Mouse (Mus musculus): Measurements from ENCODE around the gene Ankfy1. TPM values are rescaled to one million over a fixed set of nuclear protein-coding genes. Genes with fewer than 3 reads are reported as not detected.

The Ankfy1 gene
- 8.8 and 9.6 TPM in 2 replicates for polyA plus RNA-seq (2012; ENCODE audit: insufficient read depth, insufficient read length, missing spikeins)

GRCm38 (mm10) chr11:72689551-72690510 lies at the start of gene Ankfy1:
TSS of gene Ankfy1 (plus strand) at chr11:72690006.
- Histone ChIP-seq H3K27ac (replicated peaks; ENCODE audit: low read depth, low read length) (peak within 1 kb of the TSS; percentile 77), H3K4me1 (ENCODE audit: control insufficient read depth, insufficient read depth, insufficient read length, low read length) (peaks cover 17% of the 10 kb centered on the region)

GRCm38 (mm10) chr11:72642730-72643129 lies 47.1 kb upstream of the Ankfy1 start:
- H3K4me1 ChIP-seq (ENCODE audit: control insufficient read depth, insufficient read depth, insufficient read length, low read length), result peaks cover 5% of the 10 kb centered on the region
- no peak overlapping the region for H3K4me3 ChIP-seq (ENCODE audit: insufficient read depth, low read depth, low read length)
- no peak overlapping the region for H3K27ac ChIP-seq (replicated peaks; ENCODE audit: low read depth, low read length)

More at GRCm38 (mm10) chr11:72689551-72690510, at the start of gene Ankfy1:
- H3K4me3 ChIP-seq (ENCODE audit: insufficient read depth, low read depth, low read length), result peak within 1 kb of the TSS; percentile 91

- Histone ChIP-seq H3K4me3 (ENCODE audit: insufficient read depth, low read depth, low read length) (no peak overlapping the region), H3K27ac (replicated peaks; ENCODE audit: low read depth, low read length) (no peak overlapping the region), H3K4me1 (ENCODE audit: control insufficient read depth, insufficient read depth, insufficient read length, low read length) (peaks cover 5% of the 10 kb centered on the region)
These were observed 44.4 kb upstream of the Ankfy1 start for GRCm38 (mm10) chr11:72645386-72645785.

- Histone ChIP-seq H3K27ac (replicated peaks; ENCODE audit: low read depth, low read length) (no peak overlapping the region), H3K4me1 (ENCODE audit: control insufficient read depth, insufficient read depth, insufficient read length, low read length) (peaks cover 2% of the 10 kb centered on the region; the same call in 1 of the 2 replicates), H3K4me3 (ENCODE audit: insufficient read depth, low read depth, low read length) (no peak overlapping the region)
These were observed 39.5 kb upstream of the Ankfy1 start for GRCm38 (mm10) chr11:72650347-72650746.

GRCm38 (mm10) chr11:72659918-72660317 lies 29.9 kb upstream of the Ankfy1 start:
- Histone ChIP-seq H3K4me1 (ENCODE audit: control insufficient read depth, insufficient read depth, insufficient read length, low read length) (no peaks in the 10 kb centered on the region), H3K27ac (replicated peaks; ENCODE audit: low read depth, low read length) (no peak overlapping the region), H3K4me3 (ENCODE audit: insufficient read depth, low read depth, low read length) (no peak overlapping the region)

- H3K27ac ChIP-seq (replicated peaks; ENCODE audit: low read depth, low read length), result no peak overlapping the region
- H3K4me1 ChIP-seq (ENCODE audit: control insufficient read depth, insufficient read depth, insufficient read length, low read length), result no peaks in the 10 kb centered on the region
- H3K4me3 ChIP-seq (ENCODE audit: insufficient read depth, low read depth, low read length), result no peak overlapping the region
These were observed 29.4 kb upstream of the Ankfy1 start for GRCm38 (mm10) chr11:72660359-72660758.

- no peaks in the 10 kb centered on the region for H3K4me1 ChIP-seq (ENCODE audit: control insufficient read depth, insufficient read depth, insufficient read length, low read length)
- H3K27ac ChIP-seq (replicated peaks; ENCODE audit: low read depth, low read length), result no peak overlapping the region
- no peak overlapping the region for H3K4me3 ChIP-seq (ENCODE audit: insufficient read depth, low read depth, low read length)
These were observed 25.2 kb upstream of the Ankfy1 start for GRCm38 (mm10) chr11:72664641-72665040.

- Histone ChIP-seq H3K4me1 (ENCODE audit: control insufficient read depth, insufficient read depth, insufficient read length, low read length) (no peaks in the 10 kb centered on the region), H3K27ac (replicated peaks; ENCODE audit: low read depth, low read length) (no peak overlapping the region), H3K4me3 (ENCODE audit: insufficient read depth, low read depth, low read length) (no peak overlapping the region)
These were observed 19.2 kb upstream of the Ankfy1 start for GRCm38 (mm10) chr11:72670634-72671033.

- no peak overlapping the region for H3K4me3 ChIP-seq (ENCODE audit: insufficient read depth, low read depth, low read length)
- H3K27ac ChIP-seq (replicated peaks; ENCODE audit: low read depth, low read length), result no peak overlapping the region
- H3K4me1 ChIP-seq (ENCODE audit: control insufficient read depth, insufficient read depth, insufficient read length, low read length), result no peaks in the 10 kb centered on the region
These were observed 18.4 kb upstream of the Ankfy1 start for GRCm38 (mm10) chr11:72671294-72671988.

GRCm38 (mm10) chr11:72672438-72672837 lies 17.4 kb upstream of the Ankfy1 start:
- H3K4me1 ChIP-seq (ENCODE audit: control insufficient read depth, insufficient read depth, insufficient read length, low read length), result no peaks in the 10 kb centered on the region

GRCm38 (mm10) chr11:72675280-72675679 lies 14.5 kb upstream of the Ankfy1 start:
- no peaks in the 10 kb centered on the region for H3K4me1 ChIP-seq (ENCODE audit: control insufficient read depth, insufficient read depth, insufficient read length, low read length)
- H3K27ac ChIP-seq (replicated peaks; ENCODE audit: low read depth, low read length), result no peak overlapping the region
- no peak overlapping the region for H3K4me3 ChIP-seq (ENCODE audit: insufficient read depth, low read depth, low read length)

More at GRCm38 (mm10) chr11:72672438-72672837, 17.4 kb upstream of the Ankfy1 start:
- no peak overlapping the region for H3K27ac ChIP-seq (replicated peaks; ENCODE audit: low read depth, low read length)
- H3K4me3 ChIP-seq (ENCODE audit: insufficient read depth, low read depth, low read length), result no peak overlapping the region

- Histone ChIP-seq H3K27ac (replicated peaks; ENCODE audit: low read depth, low read length) (no peak overlapping the region), H3K4me1 (ENCODE audit: control insufficient read depth, insufficient read depth, insufficient read length, low read length) (no peaks in the 10 kb centered on the region), H3K4me3 (ENCODE audit: insufficient read depth, low read depth, low read length) (no peak overlapping the region)
These were observed 9.1 kb upstream of the Ankfy1 start for GRCm38 (mm10) chr11:72680726-72681125.

- no peak overlapping the region for H3K27ac ChIP-seq (replicated peaks; ENCODE audit: low read depth, low read length)
- H3K4me1 ChIP-seq (ENCODE audit: control insufficient read depth, insufficient read depth, insufficient read length, low read length), result no peaks in the 10 kb centered on the region
- H3K4me3 ChIP-seq (ENCODE audit: insufficient read depth, low read depth, low read length), result no peak overlapping the region
These were observed 6.4 kb upstream of the Ankfy1 start for GRCm38 (mm10) chr11:72683402-72683801.

GRCm38 (mm10) chr11:72686697-72687096 lies 3.1 kb upstream of the Ankfy1 start:
- Histone ChIP-seq H3K27ac (replicated peaks; ENCODE audit: low read depth, low read length) (no peak overlapping the region), H3K4me3 (ENCODE audit: insufficient read depth, low read depth, low read length) (no peak overlapping the region), H3K4me1 (ENCODE audit: control insufficient read depth, insufficient read depth, insufficient read length, low read length) (peaks cover 7% of the 10 kb centered on the region)

- Histone ChIP-seq H3K4me3 (ENCODE audit: insufficient read depth, low read depth, low read length) (no peak overlapping the region), H3K4me1 (ENCODE audit: control insufficient read depth, insufficient read depth, insufficient read length, low read length) (peaks cover 14% of the 10 kb centered on the region), H3K27ac (replicated peaks; ENCODE audit: low read depth, low read length) (no peak overlapping the region)
These were observed 1.6 kb upstream of the Ankfy1 start for GRCm38 (mm10) chr11:72688242-72688641.

Measured in brown adipose tissue, adult 24 weeks (tissue).